Mouse (Mus musculus) gastrocnemius, adult 2 months (tissue): ENCODE measurements around the gene Hspa12a. TPM values are rescaled to one million over a fixed set of nuclear protein-coding genes. Genes with fewer than 3 reads are reported as not detected.

Experiments
- DNase-seq: peaks from one replicate; pipeline ENCODE4 v3.0.0; 2022
- H3K27ac ChIP-seq: fragments of 200-600 bp; 2 replicates; pipeline ENCODE4 v1.8.1; 2022; ENCODE audit warnings: mild to moderate bottlenecking
- H3K4me3 ChIP-seq: fragments of 200-600 bp; 2 replicates; pipeline ENCODE4 v1.8.1; 2022; ENCODE audit warnings: mild to moderate bottlenecking, moderate library complexity
- CTCF ChIP-seq: fragments of 200-600 bp; IDR thresholded peaks from 2 replicates; pipeline ENCODE4 v1.8.1; 2022; ENCODE audit warnings: antibody characterized with exemption, mild to moderate bottlenecking, moderate library complexity
- intact Hi-C: fragments of 180-260 bp; cut with DNase I; formaldehyde crosslinking; loops from one replicate; pipeline ENCODE4 v1.15.1; 2025
- total RNA-seq, 2 experiments: library from RNA; stranded (reverse); gene quantifications; 2 replicates each; pipeline ENCODE4 v1.2.3; 2021

Hspa12a gene
- total RNA-seq, 2 experiments from 2014 or later, result 4.4 to 5.7 TPM

DNA sequence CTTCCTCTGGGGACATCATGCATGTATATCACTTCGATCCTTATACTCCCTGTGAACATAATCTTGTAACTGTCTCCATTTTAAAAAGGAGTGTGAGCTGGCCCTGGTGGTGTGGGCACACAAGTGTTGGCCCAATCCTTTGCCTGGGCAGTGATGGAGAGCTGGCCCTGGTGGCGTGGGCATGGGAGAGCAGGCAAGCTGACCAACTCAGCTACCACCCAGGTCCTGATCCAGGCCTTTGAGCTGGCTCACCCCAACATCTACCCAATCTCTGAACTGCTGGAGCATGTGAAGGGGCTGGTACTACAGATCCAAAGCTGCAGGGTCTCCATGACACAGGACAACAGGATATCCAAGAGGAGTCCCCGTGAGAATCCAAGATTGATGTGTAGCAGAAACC lies 120.2 kb downstream of the Hspa12a start:
- DNase-seq, result no peak
- no peak for TF ChIP-seq CTCF
- Histone ChIP-seq H3K4me3 (0 out of 2 replicates have a peak overlapping the region, but pooled peaks have one; percentile 52), H3K27ac (peak overlapping the region; percentile 84)
- intact Hi-C loops, result no loop called here

DNA sequence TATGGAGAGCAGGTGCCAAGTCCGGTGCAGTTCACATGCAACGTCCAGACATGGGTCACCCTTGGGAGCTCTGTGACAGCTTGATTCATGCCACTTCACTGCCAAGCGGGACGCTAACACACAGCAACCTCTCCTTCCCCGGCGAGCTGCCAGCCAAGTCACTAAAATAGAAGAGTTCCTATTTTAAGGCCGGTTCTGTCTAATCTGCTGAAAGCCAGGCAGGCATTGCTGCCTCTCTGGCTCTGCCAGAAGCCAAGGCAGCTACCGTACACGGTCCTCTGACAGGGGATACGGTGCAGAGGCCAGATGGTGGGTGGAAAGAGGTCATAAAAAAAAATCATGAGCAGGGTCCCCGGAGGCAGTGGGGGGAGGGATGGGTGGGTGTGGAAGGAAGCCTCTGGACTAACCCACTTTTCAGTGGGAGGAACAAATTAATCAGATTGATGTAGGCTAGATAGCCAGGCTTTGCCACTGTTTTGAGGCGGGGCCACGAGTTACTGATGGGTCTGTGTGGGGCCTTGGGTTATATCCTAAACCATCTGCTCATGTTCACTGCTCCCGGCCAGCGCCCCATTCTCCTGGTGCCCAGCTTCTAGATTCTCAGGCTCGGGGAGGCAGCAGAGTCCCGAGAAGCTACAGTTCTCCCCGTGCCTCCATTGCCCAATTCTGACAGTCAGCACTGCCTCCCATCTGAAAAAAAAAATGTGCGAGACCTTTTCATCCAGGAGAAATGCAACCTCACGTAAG lies 120.8 kb downstream of the Hspa12a start:
- peak; percentile 94 for DNase-seq
- Histone ChIP-seq H3K27ac (peak overlapping the region; percentile 84), H3K4me3 (peak overlapping the region; percentile 52)
- intact Hi-C loops, result no loop called here
- TF ChIP-seq CTCF, result no peak

DNA sequence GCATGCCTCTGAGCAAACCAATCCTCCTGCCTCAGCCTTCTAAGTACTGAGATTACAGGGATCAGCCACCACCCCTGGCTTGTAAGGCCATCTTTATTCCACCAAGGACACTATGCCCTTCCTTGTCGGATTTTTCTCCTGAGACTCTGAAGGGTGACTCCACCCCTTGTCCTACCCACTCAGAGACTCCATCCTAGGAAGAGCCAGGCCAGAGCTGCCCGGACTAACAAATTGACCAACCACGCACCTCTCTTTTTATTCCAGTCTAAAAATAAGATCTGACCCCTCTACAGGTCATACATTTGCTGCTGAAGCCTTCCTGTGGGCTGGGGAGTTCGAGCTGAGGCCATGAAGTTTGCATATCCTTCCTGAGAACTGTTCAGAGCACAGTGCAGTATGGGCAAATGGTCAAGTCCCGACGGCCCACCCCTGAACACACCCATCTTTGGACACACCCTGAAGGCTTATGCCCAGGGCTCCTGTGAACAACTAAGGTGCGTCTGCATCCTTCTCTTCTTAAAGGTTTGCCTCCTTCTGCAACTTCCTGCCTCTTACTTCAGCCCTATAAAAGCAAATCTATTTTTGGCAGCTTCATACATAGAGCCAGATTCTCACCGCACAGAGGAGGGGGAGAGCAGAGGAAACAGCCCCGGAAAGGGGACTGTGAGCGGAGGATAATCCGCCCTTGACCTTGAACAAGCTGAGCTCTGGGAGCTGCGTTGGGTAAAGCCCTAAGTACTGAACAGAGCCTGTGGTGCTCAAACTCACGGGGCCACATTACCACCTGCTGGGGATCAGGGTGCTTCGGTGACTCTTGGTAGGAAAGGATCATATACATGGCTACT lies 124.7 kb downstream of the Hspa12a start:
- no peak for TF ChIP-seq CTCF
- DNase-seq, result peak; percentile 22
- Histone ChIP-seq H3K27ac (peak overlapping the region; percentile 70), H3K4me3 (peak overlapping the region; percentile 13; the same call in 1 of the 2 replicates)
- intact Hi-C loops, result no loop called here

DNA sequence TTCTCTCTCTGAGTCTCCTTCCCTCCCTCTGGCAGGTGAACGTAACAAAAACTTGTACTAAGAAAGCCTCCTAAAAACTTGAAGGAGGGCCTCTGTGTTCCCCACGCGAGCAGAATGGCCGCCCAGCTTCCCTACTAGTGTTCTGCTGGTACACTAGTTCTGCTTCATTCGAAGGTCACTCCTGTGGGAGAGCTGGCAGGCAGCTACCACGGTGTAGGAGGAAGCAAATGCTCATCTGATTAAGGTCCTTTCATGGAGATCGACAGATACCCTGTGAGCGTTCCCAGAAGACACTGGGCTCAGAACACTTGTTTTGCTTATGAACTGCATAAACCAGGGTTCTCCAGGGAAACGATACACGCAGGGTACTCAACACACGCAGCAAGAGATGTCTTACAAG lies 126.1 kb downstream of the Hspa12a start:
- no peak overlapping the region for H3K4me3 ChIP-seq
- TF ChIP-seq CTCF, result no peak
- intact Hi-C loops, result no loop called here
- H3K27ac ChIP-seq, result peak overlapping the region; percentile 70
- no peak for DNase-seq

DNA sequence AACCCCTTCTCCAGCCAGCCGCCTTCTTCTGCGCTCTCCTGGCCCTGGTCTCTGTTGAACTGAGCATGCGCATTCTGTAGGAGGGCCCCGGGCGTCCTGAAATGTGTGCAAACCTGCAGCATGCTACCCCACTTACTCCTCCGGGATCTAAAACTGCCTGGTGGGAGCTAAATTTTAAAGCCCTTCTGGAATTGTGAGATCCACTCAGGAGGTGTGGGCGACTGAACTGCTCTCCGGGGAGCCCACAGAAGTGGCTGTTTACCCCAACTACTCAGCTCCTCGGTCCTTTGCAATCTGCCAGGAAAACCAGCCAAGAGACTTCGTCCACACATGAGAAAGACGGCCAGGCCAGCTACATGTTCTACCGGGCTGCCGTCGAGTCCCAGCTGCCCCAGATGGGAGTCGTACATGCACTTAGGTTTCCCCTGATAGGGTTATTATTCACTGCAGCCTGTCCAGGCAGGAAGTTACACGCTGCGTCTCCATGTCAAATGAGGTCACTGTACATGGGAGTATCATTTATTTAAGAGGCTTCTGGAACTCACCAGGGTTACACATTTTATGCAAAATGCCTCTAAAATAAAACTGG lies 126.9 kb downstream of the Hspa12a start:
- Histone ChIP-seq H3K27ac (peak overlapping the region; percentile 70), H3K4me3 (peak overlapping the region; percentile 19)
- intact Hi-C loops, result no loop called here
- peak; percentile 64 for DNase-seq
- no peak for TF ChIP-seq CTCF

DNA sequence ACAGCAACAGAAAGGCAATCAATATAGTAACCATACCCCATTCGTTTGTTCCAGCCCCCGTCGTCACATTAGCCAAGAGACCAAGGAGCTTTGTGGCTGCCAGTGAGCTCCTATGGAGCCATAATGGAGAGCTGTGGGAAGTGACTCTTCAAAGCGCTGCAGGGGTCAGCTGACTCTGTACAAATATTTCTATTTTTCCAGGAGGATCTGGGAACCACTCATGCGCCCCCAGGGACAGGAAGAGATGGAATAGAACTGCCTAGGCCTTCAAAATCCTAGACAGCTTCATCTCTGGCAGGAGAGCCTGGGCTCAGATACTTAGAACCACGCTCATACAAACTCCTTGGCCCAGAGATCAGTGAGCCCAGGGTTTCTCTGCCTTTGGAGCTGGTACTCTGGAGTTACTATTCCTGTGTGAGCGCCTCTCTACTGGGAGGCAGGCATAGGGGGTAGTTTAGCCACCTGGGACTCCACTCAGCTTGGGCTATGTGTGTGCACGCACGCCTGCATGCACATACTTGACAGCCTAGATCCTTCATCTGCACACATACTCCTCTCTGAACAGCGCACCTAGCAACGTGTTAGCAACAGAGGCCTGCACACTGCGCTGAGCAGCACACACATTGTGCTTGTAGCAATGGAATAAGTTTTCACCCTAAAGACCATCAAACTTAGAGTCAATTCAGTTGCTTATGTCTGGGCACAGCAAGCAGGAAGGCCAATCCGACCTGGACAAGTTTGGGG lies 128.1 kb downstream of the Hspa12a start:
- intact Hi-C loops, result no loop called here
- no peak overlapping the region for H3K4me3 ChIP-seq
- TF ChIP-seq CTCF, result no peak
- H3K27ac ChIP-seq, result peak overlapping the region; percentile 70
- DNase-seq, result peak; percentile 18

DNA sequence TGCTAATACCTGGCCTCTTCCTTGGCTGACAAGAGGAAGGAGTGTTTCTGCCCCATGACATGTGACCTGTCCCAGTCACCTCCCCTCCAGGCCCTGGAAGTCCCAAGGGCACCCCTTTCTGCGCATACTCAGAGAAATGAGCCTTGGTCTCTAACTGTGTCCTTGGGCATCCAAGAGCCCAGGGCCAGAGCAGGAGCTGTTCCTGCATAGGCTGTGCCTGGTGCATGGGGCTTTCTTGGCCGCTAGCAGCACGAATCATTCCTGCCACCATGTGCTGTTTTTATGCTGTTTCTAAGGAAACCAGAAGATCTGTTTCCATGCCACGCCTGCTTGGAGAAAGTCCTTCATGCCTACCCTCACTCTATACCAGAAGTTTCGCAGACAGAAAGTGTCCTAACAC lies 132.9 kb downstream of the Hspa12a start:
- intact Hi-C loops, result no loop called here
- no peak for DNase-seq
- no peak for TF ChIP-seq CTCF
- Histone ChIP-seq H3K27ac (no peak overlapping the region), H3K4me3 (no peak overlapping the region)

DNA sequence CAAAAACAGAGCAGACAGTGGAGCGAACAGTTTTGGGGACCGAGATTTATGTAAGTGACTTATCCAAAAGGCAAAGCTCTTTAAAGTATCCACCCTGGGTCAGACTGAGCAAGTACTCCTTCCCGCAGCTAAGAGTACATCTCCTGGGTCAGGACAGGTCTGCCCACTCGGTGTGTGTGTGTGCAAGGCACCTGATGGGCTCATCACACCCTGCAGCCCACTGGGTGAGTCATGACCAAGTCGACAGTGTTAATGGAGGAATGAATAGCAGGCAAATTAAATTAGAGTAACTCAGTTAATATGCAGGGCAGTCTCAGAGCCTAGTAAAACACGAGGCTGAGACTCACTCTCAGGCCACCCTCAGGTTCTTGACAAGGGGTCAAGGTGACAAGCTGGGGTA lies 134.6 kb downstream of the Hspa12a start:
- intact Hi-C loops, result loop anchor here (5.0 to 10.0 kb wide), 2 partner anchors 53 to 386 kb away; no protein-coding TSS in a partner anchor

DNA sequence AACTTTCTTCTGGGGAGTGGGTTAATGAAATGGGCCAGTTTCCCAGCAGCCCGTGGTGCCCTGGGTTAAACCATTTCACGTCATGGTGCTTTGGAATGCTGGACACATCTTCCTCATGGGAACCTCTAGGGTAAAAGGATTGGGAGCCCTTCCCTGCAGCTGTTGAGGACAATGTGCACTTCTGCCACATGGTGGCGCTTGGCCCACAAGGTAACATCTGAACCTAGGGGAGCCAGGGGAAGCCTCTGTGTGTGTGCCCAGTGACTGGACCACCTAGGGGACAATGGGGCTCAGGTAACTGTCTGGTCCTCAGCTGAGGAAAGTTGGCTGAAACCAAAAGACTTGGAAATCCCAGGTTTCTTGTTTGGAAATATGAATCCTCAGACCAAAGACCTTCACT lies 137.1 kb downstream of the Hspa12a start:
- H3K4me3 ChIP-seq, result no peak overlapping the region
- peak; percentile 93 for TF ChIP-seq CTCF
- peak; percentile 82 for DNase-seq
- intact Hi-C loops, result loop anchor here (1.0 to 10.0 kb wide), 3 partner anchors 56 to 388 kb away; no protein-coding TSS in a partner anchor
- no peak overlapping the region for H3K27ac ChIP-seq

More for the DNA sequence above, 134.6 kb downstream of the Hspa12a start:
- TF ChIP-seq CTCF, result no peak
- Histone ChIP-seq H3K4me3 (no peak overlapping the region), H3K27ac (no peak overlapping the region)
- DNase-seq, result no peak

DNA sequence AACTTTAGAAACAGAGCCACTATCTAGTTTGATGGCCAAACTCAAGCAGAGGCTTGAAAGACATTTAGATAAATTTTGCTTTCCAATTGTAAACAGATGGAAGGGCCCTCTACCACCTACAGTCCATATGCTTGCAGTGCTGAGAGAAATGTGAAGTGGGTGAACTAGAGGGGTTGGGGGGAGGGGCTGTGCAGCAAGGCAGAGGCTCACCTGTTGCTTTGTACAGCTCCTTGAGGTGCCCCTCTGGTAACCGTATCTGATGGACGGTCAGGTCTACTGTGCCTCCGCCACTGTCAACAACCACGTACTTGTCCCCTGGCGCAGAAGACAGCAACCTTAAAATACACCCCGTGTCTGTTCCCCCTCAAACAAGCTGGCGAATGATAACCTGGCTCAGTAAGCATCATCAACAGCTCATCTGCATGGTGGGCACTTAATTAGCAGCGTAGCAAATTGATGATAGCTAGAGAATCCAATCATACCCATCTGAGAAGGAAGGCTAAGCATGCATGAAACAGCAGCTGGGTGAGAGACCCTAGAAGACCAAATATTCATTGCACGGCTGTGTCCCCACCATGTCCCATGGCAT lies 138.2 kb downstream of the Hspa12a start:
- Histone ChIP-seq H3K4me3 (no peak overlapping the region), H3K27ac (no peak overlapping the region)
- no peak for DNase-seq
- no peak for TF ChIP-seq CTCF
- intact Hi-C loops, result loop anchor here (5.0 to 10.0 kb wide), 2 partner anchors 57 to 390 kb away; no protein-coding TSS in a partner anchor

DNA sequence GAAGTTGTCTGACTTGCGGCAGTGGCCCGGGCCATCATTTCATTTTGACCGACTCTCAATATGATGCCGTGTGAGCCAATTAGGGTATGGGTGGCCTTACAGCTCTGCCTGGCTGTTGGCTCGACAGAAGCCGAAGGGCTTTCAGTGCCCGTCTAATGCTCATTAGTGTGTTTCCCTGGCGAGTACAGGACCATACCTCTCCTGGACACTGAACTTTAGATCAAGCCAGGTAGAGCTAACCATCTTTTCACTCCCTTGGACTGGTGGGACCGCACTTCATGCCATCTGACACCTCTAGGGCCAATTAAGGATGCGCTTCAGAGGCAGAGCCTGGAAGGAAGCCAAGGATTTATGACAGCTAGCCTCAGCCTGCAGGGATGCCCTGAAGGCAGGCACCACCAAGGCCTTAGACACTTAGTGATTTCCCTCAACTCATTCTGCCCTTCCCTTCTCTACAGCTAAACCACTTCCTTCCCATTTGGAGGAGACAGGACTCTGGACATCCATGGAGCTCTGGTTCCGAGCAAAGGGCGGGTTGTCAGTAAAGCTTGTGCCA lies 148.3 kb downstream of the Hspa12a start:
- no peak for DNase-seq
- intact Hi-C loops, result no loop called here
- H3K4me3 ChIP-seq, result no peak overlapping the region
- no peak for TF ChIP-seq CTCF
- no peak overlapping the region for H3K27ac ChIP-seq
